ENCODE assay signal across 20 mouse cellular contexts in the genomic region with DNA sequence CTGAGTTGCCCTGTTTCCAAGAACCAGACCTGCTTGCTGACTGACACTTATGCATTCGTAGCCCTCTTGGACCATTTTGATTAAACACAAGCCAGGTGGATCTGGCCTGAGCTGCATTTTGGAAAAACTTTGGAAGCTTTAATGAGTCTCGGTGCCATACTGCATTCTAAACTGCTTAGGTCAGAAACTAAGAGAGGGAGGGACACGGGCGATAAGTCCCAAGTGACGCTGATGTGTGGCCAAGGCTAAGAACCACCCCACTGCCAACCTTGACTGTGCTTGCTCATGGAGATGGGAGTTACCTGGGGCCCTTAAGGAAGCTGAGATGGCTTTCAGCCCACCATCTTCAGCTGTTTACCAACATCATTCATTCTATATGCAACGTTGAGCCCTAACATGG. TPM values are rescaled to one million over a fixed set of nuclear protein-coding genes. Genes with fewer than 3 reads are reported as not detected.
DNase-seq lines count a peak whose midpoint lies in the region; ATAC-seq and TF ChIP-seq lines count a peak whose summit lies in the region.
"Had no signal": no experiment of that assay in that cellular context is flagged by ENCODE, and none has a peak within 500 bp of the region (broad histone marks: within the 10 kb centered on the region; RNA-seq: fewer than 3 reads in every experiment).

No protein-coding gene starts in this region.

- TF ChIP-seq POLR2A in heart, adult 2 months (IDR thresholded peaks at IDR 0.05; ENCODE audit: insufficient read depth, low read depth, low read length): no peak

- no peak overlapping the region for H3K4me3 ChIP-seq in heart, adult 2 months
- no peak overlapping the region for H3K4me3 ChIP-seq in layer of hippocampus, adult 2 months
- H3K4me3 ChIP-seq: embryonic facial prominence, embryonic 13.5 days; forebrain, embryonic 12.5 days; heart, embryonic 13.5 days; hindbrain, embryonic 10.5 days had no signal

- intact Hi-C loops in heart, adult 2 months (cut with DNase I): loop anchor here (1.0 kb wide), 1 partner anchor 54 kb away; no protein-coding TSS in a partner anchor
- intact Hi-C loops in heart, postnatal 14 days (cut with DNase I): no loop called here

- H3K27ac ChIP-seq in heart, adult 2 months: peak overlapping the region; percentile 66
- peak overlapping the region; percentile 86 for H3K27ac ChIP-seq in layer of hippocampus, adult 2 months
- H3K27ac ChIP-seq: embryonic facial prominence, embryonic 13.5 days; forebrain, embryonic 12.5 days; heart, embryonic 13.5 days; hindbrain, embryonic 10.5 days; hindbrain, embryonic 14.5 days had no signal

- peak; percentile 17 for DNase-seq in cerebellum, adult 11-12 months
- no peak for DNase-seq in cerebellum, postnatal 4 days (ENCODE audit: low spot score in 2 of 2)
- peak in 1 of 2 experiments; percentile 59 for DNase-seq in heart, adult 2 months
- DNase-seq in heart, postnatal 14 days: no peak
- no peak for DNase-seq in layer of hippocampus, adult 2 months (ENCODE audit: low spot score in 2 of 2)
- DNase-seq in layer of hippocampus, adult 18-20 months (ENCODE audit: low spot score in 2 of 2): no peak
- peak; percentile 15 for DNase-seq in ES-CJ7 (ENCODE audit: low read depth, low spot score)
- DNase-seq: cerebellum, adult 11 months; cerebellum, adult 9-10 months; cerebellum, postnatal 25 days; gastrocnemius, postnatal 14 days had no signal

- no peak for ATAC-seq in inflammation-experienced regulatory T-cells, adult 6 months
- ATAC-seq: activated CD4-positive, CD25-positive, alpha-beta regulatory T cell, adult 4 months; forebrain, embryonic 16.5 days; Patski had no signal

- no peak for TF ChIP-seq CTCF in heart, adult 2 months (IDR thresholded peaks at IDR 0.05)
- no peak for TF ChIP-seq CTCF in layer of hippocampus, adult 2 months (conservative IDR thresholded peaks at IDR 0.05)

- H3K9ac ChIP-seq in heart, adult 2 months (ENCODE audit: low read depth, low read length): no peak overlapping the region; the same call in 1 of the 2 replicates
- H3K9ac ChIP-seq: embryonic facial prominence, embryonic 13.5 days; forebrain, embryonic 12.5 days; heart, embryonic 13.5 days; hindbrain, embryonic 14.5 days had no signal

- H3K4me1 ChIP-seq in heart, adult 2 months (ENCODE audit: control insufficient read depth, insufficient read depth, low read length): peaks cover 44% of the 10 kb centered on the region

- no peak for TF ChIP-seq EP300 in heart, adult 2 months (IDR thresholded peaks at IDR 0.05; ENCODE audit: insufficient read depth, low read depth, low read length)

- peaks cover 39% of the 10 kb centered on the region; the same call in 1 of the 2 replicates for H3K36me3 ChIP-seq in heart, adult 2 months (ENCODE audit: control insufficient read depth, insufficient read depth, low read length)
- H3K36me3 ChIP-seq: forebrain, embryonic 12.5 days; hindbrain, embryonic 10.5 days had no signal

- 36% methylated on average over 6 of the region's 6 CpGs for WGBS in heart, adult 2 months

- H3K27me3 ChIP-seq in heart, adult 2 months (ENCODE audit: control insufficient read depth, insufficient read depth, low read length): no peaks in the 10 kb centered on the region
- H3K27me3 ChIP-seq: embryonic facial prominence, embryonic 13.5 days; forebrain, embryonic 12.5 days; heart, embryonic 13.5 days; Patski had no signal

- peaks cover 3% of the 10 kb centered on the region for H3K79me2 ChIP-seq in heart, adult 2 months (replicated peaks; ENCODE audit: control insufficient read depth, insufficient read depth, low read length)

RNA-seq across cellular contexts. Expression of a gene that starts 55.0 kb away (rescaled TPM):
- total RNA-seq in heart, adult 2 months (2021): 10 to 100 TPM; 50.0 to 50.7 TPM
- 21.5 and 29.9 TPM in 2 replicates for polyA plus RNA-seq in heart, adult 2 months (2012; rRNA removed)
- total RNA-seq in heart, postnatal 14 days (2021): 10 to 100 TPM; 76.8 to 79.6 TPM
- total RNA-seq in layer of hippocampus, adult 2 months (2021): 10 to 100 TPM; 26.3 to 28.3 TPM
- total RNA-seq in layer of hippocampus, adult 18-20 months (2021): 10 to 100 TPM; 27.2 to 27.4 TPM
- polyA plus RNA-seq in inflammation-experienced regulatory T-cells, adult 6 months (2017; shearing (Covaris generic)): 10 to 100 TPM; 25.3 to 58.2 (median 55.2) TPM

Comparison
In these comparisons a context has a peak if more than half of its experiments do, and no peak if none do; other contexts are left out.
1. DNase-seq: peak in cerebellum, adult 11-12 months (single experiment) and ES-CJ7 (single experiment); none in cerebellum, postnatal 4 days (0 of 2), heart, postnatal 14 days (0 of 2), layer of hippocampus, adult 2 months (0 of 2) and layer of hippocampus, adult 18-20 months (0 of 2).